Mouse (Mus musculus) lung, embryonic 14.5 days (tissue): ENCODE results near the gene Cmtm6. TPM values are rescaled to one million over a fixed set of nuclear protein-coding genes. Genes with fewer than 3 reads are reported as not detected.

ENCODE experiments used
- ATAC-seq: fragments of 200-750 bp; cut with Nextera tagmentation; 2 replicates; pipeline ENCODE4 v1.8.0; 2017; ENCODE audit warnings: mild to moderate bottlenecking, moderate TSS enrichment, moderate library complexity; ENCODE audit not compliant: insufficient read depth
- DNase-seq: peaks from one replicate; pipeline ENCODE4 v3.0.0-alpha.2; 2015
- H3K27ac ChIP-seq: fragments of 300-500 bp; sonication (generic); 2 replicates; pipeline ENCODE4 v1.5.1; 2014; ENCODE audit warnings: low read depth, mild to moderate bottlenecking, moderate library complexity
- H3K27me3 ChIP-seq: fragments of 300-500 bp; sonication (generic); 2 replicates; pipeline ENCODE4 v1.6.1; 2014; ENCODE audit warnings: low read length, control low read depth; ENCODE audit not compliant: insufficient read depth
- H3K36me3 ChIP-seq: fragments of 300-500 bp; sonication (generic); 2 replicates; pipeline ENCODE4 v1.6.1; 2014; ENCODE audit warnings: control low read depth; ENCODE audit not compliant: insufficient read depth
- H3K4me1 ChIP-seq: fragments of 300-500 bp; sonication (generic); 2 replicates; pipeline ENCODE4 v1.6.1; 2014; ENCODE audit warnings: antibody characterized with exemption, control low read depth; ENCODE audit not compliant: insufficient read depth
- H3K4me2 ChIP-seq: fragments of 300-500 bp; sonication (generic); 2 replicates; pipeline ENCODE4 v1.6.1; 2014; ENCODE audit warnings: mild to moderate bottlenecking
- H3K4me3 ChIP-seq: fragments of 300-500 bp; sonication (generic); 2 replicates; pipeline ENCODE4 v1.5.1; 2014; ENCODE audit warnings: low read depth, low read length
- H3K9ac ChIP-seq: fragments of 300-500 bp; sonication (generic); 2 replicates; pipeline ENCODE4 v1.6.1; 2014
- H3K9me3 ChIP-seq: fragments of 300-500 bp; sonication (generic); 2 replicates; pipeline ENCODE4 v1.6.1; 2016; ENCODE audit warnings: low read depth, low read length, control low read depth
- CTCF ChIP-seq: IDR thresholded peaks from 2 replicates; pipeline ENCODE4 v1.5.1; 2016; ENCODE audit warnings: antibody characterized with exemption, low read depth
- WGBS: fragments of 180-500 bp; shearing (Covaris S2); extraction: QIAGEN DNeasy Blood & Tissue Kit; methylation state at CpG from one replicate; pipeline ENCODE4 v1.1.7; 2014; 5-methylcytosine and 5-hydroxymethylcytosine counted together
- polyA plus RNA-seq: library from polyadenylated mRNA; unstranded; fragments of >200 nt; fragmentation: Nextera tagmentation; extraction: Ambion mirVana; gene quantifications from 2 replicates; pipeline ENCODE4 v1.2.1, GENCODE M21; 2014

Gene Cmtm6
- polyA plus RNA-seq: 57.4 and 57.7 TPM in 2 replicates

DNA sequence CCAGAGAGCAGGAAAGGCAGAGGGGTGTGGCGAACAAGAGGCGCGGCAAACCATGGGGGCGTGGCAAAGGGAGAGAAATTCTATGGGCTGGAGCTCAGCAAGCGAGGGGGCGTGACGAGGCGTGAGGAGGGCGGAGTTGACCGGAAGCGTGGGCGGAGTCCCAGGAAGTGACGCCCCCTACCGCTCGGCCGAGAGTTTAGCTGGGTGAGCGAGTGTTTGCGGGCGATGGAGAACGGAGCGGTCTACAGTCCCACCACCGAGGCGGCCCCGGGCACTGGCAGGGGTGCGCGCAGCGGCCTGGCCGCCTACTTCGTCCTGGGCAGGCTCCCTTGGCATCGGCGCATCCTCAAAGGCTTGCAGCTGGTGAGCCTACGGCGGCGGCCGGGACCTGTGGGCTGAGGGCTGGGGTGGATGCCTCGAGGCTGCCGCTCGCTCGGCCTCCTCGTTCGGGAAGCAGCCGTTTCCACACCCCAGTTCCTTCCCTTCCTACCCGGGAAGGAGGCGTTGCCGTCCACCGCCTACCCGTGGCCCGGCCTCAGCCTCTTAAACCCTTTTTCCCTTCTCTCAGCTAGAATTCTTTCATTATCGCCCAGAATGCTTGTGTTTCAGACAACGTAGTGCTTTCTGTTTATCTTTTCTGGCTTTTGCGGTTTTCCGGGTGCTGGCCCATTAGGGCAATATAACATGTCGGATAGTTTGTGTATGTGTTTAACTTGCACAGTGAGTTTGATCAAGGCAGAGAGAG is at the start of gene Cmtm6:
Gene Cmtm6, plus strand, starts transcription at position 106 of the 745 bp plus-strand sequence.
- Histone ChIP-seq H3K36me3 (no peaks in the 10 kb centered on the region), H3K9ac (peak within 1 kb of the TSS; percentile 85), H3K4me2 (peak within 1 kb of the TSS; percentile 86), H3K4me1 (peaks cover 8% of the 10 kb centered on the region), H3K27ac (peak within 1 kb of the TSS; percentile 92), H3K4me3 (peak within 1 kb of the TSS; percentile 87), H3K9me3 (no peaks in the 10 kb centered on the region), H3K27me3 (no peaks in the 10 kb centered on the region)
- peak; percentile 99 for DNase-seq
- ATAC-seq: peak; percentile 92
- TF ChIP-seq CTCF: peak; percentile 69
- WGBS: under 1% methylated on average over 51 of the region's 53 CpGs

GRCm38 (mm10) chr9:114682193-114682592 is 48.7 kb upstream of the Cmtm6 start:
- H3K27ac ChIP-seq: no peak overlapping the region
- no peak for TF ChIP-seq CTCF
- no peak overlapping the region for H3K4me3 ChIP-seq
- DNase-seq (no peak), ATAC-seq (no peak)
- no peaks in the 10 kb centered on the region for H3K4me1 ChIP-seq
- H3K27me3 ChIP-seq: no peaks in the 10 kb centered on the region
- H3K36me3 ChIP-seq: no peaks in the 10 kb centered on the region
- no peak overlapping the region for H3K4me2 ChIP-seq
- no peaks in the 10 kb centered on the region for H3K9me3 ChIP-seq
- H3K9ac ChIP-seq: no peak overlapping the region
- WGBS: 79% methylated on average over 4 of the region's 4 CpGs

DNA sequence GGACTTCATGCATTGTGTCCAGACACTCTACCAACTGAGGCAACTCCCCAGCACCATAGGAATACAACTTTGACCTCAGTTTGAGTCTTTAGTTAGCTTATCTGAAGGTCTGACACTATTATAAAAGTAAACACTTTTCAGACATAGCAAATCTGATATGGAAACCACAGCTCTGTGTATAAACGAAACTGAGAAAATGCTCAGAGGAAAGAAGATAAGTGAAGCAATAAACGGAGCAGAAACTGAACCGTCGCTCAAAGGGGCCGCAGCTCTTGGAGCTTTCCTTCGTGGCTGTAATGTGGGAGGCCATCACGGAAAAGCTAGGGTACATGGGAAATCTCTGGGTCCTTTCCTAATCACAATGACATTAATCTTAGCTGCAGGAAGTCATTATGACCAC is 44.7 kb upstream of the Cmtm6 start:
- H3K27ac ChIP-seq: no peak overlapping the region
- 69% methylated on average over 7 of the region's 7 CpGs for WGBS
- no peak for ATAC-seq

DNA sequence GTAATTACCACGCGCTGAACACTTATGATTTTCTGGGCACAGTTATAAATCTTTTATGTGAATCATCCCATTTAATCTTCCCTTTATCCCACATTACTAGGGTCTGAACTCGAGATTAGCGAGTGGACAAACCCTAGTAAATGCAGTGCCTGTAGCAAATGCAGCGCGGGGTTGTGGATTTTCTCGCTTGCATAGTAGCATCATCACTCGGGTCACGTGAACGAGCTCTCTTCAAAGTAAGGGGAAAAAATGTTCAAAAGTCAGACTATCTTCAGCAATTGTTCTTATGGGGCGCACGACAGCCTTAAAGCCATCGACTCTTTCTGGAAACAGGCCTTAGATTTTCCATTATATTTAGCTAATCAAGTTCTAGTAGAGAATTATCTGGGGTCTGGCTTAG is 43.3 kb upstream of the Cmtm6 start:
- Histone ChIP-seq H3K4me2 (peak overlapping the region; percentile 92), H3K36me3 (peaks cover 9% of the 10 kb centered on the region), H3K4me1 (peaks cover 13% of the 10 kb centered on the region; the same call in 1 of the 2 replicates), H3K9ac (peak overlapping the region; percentile 88; the same call in 1 of the 2 replicates), H3K9me3 (no peaks in the 10 kb centered on the region), H3K27me3 (no peaks in the 10 kb centered on the region), H3K4me3 (peak overlapping the region; percentile 93), H3K27ac (no peak overlapping the region)
- TF ChIP-seq CTCF: no peak
- DNase-seq (no peak), ATAC-seq (no peak)
- 70% methylated on average over 13 of the region's 13 CpGs for WGBS

More for the DNA sequence above, 44.7 kb upstream of the Cmtm6 start:
- H3K4me1 ChIP-seq: peaks cover 13% of the 10 kb centered on the region; the same call in 1 of the 2 replicates
- H3K9ac ChIP-seq: no peak overlapping the region
- DNase-seq: no peak
- no peaks in the 10 kb centered on the region for H3K27me3 ChIP-seq
- no peak overlapping the region for H3K4me3 ChIP-seq
- no peaks in the 10 kb centered on the region for H3K9me3 ChIP-seq
- no peaks in the 10 kb centered on the region for H3K36me3 ChIP-seq
- TF ChIP-seq CTCF: no peak
- H3K4me2 ChIP-seq: no peak overlapping the region

- peaks cover 14% of the 10 kb centered on the region for H3K36me3 ChIP-seq
- H3K4me1 ChIP-seq: peaks cover 13% of the 10 kb centered on the region; the same call in 1 of the 2 replicates
- H3K9me3 ChIP-seq: no peaks in the 10 kb centered on the region
- peak; percentile 98 for DNase-seq
- WGBS: under 1% methylated on average over 52 of the region's 57 CpGs
- H3K4me2 ChIP-seq: peak within 1 kb of the TSS; percentile 92
- H3K4me3 ChIP-seq: peak within 1 kb of the TSS; percentile 93
- H3K27ac ChIP-seq: peak within 1 kb of the TSS; percentile 88
- peak within 1 kb of the TSS; percentile 88 for H3K9ac ChIP-seq
- peak; percentile 98 for ATAC-seq
- H3K27me3 ChIP-seq: no peaks in the 10 kb centered on the region
- TF ChIP-seq CTCF: no peak
Observed at GRCm38 (mm10) chr9:114688252-114688952, 42.5 kb upstream of the Cmtm6 start, which contains the start of gene Dync1li1. Dync1li1 (plus strand) TSS chr9:114688790.

GRCm38 (mm10) chr9:114688953-114689407 is 41.9 kb upstream of the Cmtm6 start:
- H3K36me3 ChIP-seq: peaks cover 19% of the 10 kb centered on the region
- H3K9ac ChIP-seq: peak overlapping the region; percentile 88
- H3K27ac ChIP-seq: peak overlapping the region; percentile 88
- H3K4me1 ChIP-seq: peaks cover 13% of the 10 kb centered on the region; the same call in 1 of the 2 replicates
- H3K9me3 ChIP-seq: no peaks in the 10 kb centered on the region
- no peak for TF ChIP-seq CTCF
- peak overlapping the region; percentile 92 for H3K4me2 ChIP-seq
- WGBS: 1% methylated on average over 50 of the region's 50 CpGs
- H3K4me3 ChIP-seq: peak overlapping the region; percentile 93
- ATAC-seq: peak; percentile 66
- H3K27me3 ChIP-seq: no peaks in the 10 kb centered on the region
- peak; percentile 68 for DNase-seq
